Mouse (Mus musculus) heart, adult 2 months (tissue): Measurements from ENCODE around the gene Mmp1b. TPM values are rescaled to one million over a fixed set of nuclear protein-coding genes. Genes with fewer than 3 reads are reported as not detected.

Experiments
- DNase-seq, 2 experiments: peaks; one replicate each; pipeline ENCODE4 v3.0.0; 2021
- H3K27ac ChIP-seq: fragments of 200-600 bp; 2 replicates; pipeline ENCODE4 v1.8.1; 2022
- H3K27me3 ChIP-seq: fragments of 200-500 bp; 2 replicates; pipeline ENCODE4 v1.6.1; 2012; ENCODE audit warnings: mild to moderate bottlenecking, low read length, inconsistent platforms, mixed read lengths; ENCODE audit not compliant: control insufficient read depth, insufficient read depth
- H3K36me3 ChIP-seq: fragments of 200-500 bp; 2 replicates; pipeline ENCODE4 v1.6.1; 2012; ENCODE audit warnings: low read length, inconsistent platforms; ENCODE audit not compliant: control insufficient read depth, insufficient read depth
- H3K4me1 ChIP-seq: fragments of 200-500 bp; 2 replicates; pipeline ENCODE4 v1.6.1; 2011; ENCODE audit warnings: low read length; ENCODE audit not compliant: control insufficient read depth, insufficient read depth
- H3K4me3 ChIP-seq: fragments of 200-600 bp; 2 replicates; pipeline ENCODE4 v1.8.1; 2022
- H3K79me2 ChIP-seq: fragments of 200-500 bp; replicated peaks from 2 replicates; pipeline ENCODE4 v1.6.1; 2012; ENCODE audit warnings: mild to moderate bottlenecking, inconsistent platforms, low read length, moderate library complexity, mixed read lengths; ENCODE audit not compliant: control insufficient read depth, insufficient read depth
- H3K9ac ChIP-seq: fragments of 200-500 bp; 2 replicates; pipeline ENCODE4 v1.6.1; 2012; ENCODE audit warnings: low read depth, mild to moderate bottlenecking, control low read depth, inconsistent platforms, low read length, mixed read lengths
- CTCF ChIP-seq: fragments of 200-600 bp; IDR thresholded peaks from 2 replicates; pipeline ENCODE4 v1.8.1; 2022; ENCODE audit warnings: antibody characterized with exemption, mild to moderate bottlenecking, moderate library complexity
- EP300 ChIP-seq: fragments of 200-500 bp; IDR thresholded peaks from 2 replicates; pipeline ENCODE4 v1.6.1; 2011; ENCODE audit warnings: low read depth, low read length, control low read depth; ENCODE audit not compliant: insufficient read depth
- POLR2A ChIP-seq: fragments of 200-500 bp; IDR thresholded peaks from 2 replicates; pipeline ENCODE4 v1.6.1; 2011; ENCODE audit warnings: mild to moderate bottlenecking, low read depth, low read length, control low read depth; ENCODE audit not compliant: insufficient read depth
- WGBS: fragments of 180-500 bp; shearing (Covaris S2); methylation state at CpG from one replicate; pipeline ENCODE4 v1.1.7; 2018; 5-methylcytosine and 5-hydroxymethylcytosine counted together
- intact Hi-C: fragments of 180-260 bp; cut with DNase I; formaldehyde crosslinking; loops from one replicate; pipeline ENCODE4 v1.15.1; 2025
- polyA plus RNA-seq: library from polyadenylated mRNA; depleted of rRNA; stranded (reverse); fragments of >200 nt; gene quantifications from 2 replicates; pipeline ENCODE4 v1.2.3, GENCODE M21; 2012; rRNA removed
- total RNA-seq, 2 experiments: library from RNA; stranded (reverse); gene quantifications; 2 replicates each; pipeline ENCODE4 v1.2.3; 2021

Gene Mmp1b
- total and polyA plus RNA-seq, 3 experiments, result not detected

DNA sequence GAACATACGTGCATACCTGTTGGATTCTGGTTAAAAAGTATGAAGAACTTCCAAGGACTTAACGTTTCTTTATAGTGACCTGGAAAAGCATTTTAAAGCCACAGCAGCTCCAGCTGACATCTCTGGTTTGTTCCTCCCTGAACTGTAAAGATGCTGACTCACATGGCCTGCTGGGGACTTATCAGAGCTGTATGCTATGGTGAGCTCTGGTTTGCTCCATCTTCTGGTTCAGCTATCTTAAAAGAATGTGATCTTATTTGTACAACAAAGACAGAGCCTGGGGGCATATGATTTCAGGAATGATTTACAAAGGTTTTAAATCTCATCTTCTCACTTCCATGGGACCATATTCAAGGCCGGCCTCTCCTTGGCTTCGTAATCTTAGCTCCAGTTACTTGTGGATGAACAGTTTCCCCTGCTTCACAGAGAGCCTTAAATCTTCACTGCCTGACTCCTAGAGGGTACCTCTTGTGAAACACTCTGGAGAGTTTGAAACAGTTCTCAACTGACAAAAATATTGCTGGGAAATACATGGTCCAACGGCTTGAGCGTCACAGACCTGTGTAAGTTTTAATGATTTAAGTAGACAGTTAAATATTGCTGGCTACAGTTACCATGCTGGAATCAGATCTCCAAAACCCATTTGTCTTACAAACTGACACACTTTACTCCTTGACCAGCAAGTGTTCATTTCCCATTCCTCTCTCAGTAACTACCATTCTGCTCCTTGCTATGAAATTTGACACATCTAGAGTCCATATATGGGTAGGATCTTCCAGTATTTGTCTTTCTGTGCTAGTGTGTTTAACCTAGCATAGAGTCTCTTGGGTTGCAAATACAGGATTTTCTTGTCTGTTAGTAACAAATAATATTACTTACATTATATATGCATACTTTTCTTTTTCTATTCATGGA lies 51.8 kb downstream of the Mmp1b start:
- intact Hi-C loops, result no loop called here

DNA sequence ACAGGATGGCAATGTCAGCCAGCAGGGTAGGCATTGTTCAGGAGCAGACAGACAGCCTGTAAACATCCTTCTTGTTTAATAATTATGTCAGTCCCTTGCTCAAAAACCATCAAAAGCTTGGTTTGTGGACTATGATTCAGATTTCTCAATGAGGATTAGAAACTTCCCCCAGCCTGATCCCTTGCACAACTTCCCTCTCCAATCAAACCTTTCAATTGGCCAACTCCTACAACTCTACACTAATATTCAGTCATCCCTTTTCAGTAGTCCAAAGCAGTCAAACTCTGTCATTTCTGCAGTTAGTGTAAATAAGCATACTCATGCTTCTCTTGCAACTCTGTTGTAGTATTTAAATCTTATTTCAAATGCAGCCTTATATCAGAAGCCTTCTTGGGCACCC lies 56.0 kb downstream of the Mmp1b start:
- DNase-seq, result no peak
- TF ChIP-seq EP300, result no peak
- TF ChIP-seq POLR2A, result no peak
- TF ChIP-seq CTCF, result no peak
- no peak overlapping the region for H3K27ac ChIP-seq
- intact Hi-C loops, result no loop called here
- H3K4me3 ChIP-seq, result no peak overlapping the region
- H3K36me3 ChIP-seq, result no peaks in the 10 kb centered on the region
- H3K4me1 ChIP-seq, result no peaks in the 10 kb centered on the region
- H3K79me2 ChIP-seq, result no peaks in the 10 kb centered on the region
- H3K27me3 ChIP-seq, result no peaks in the 10 kb centered on the region
- no peak overlapping the region for H3K9ac ChIP-seq

More for the DNA sequence above, 51.8 kb downstream of the Mmp1b start:
- Histone ChIP-seq H3K4me1 (no peaks in the 10 kb centered on the region), H3K36me3 (no peaks in the 10 kb centered on the region), H3K9ac (no peak overlapping the region), H3K4me3 (no peak overlapping the region), H3K79me2 (no peaks in the 10 kb centered on the region), H3K27me3 (no peaks in the 10 kb centered on the region), H3K27ac (no peak overlapping the region)
- no peak for DNase-seq
- no peak for TF ChIP-seq CTCF
- WGBS, result 92% methylated on average over 5 of the region's 6 CpGs

Other genes starting within 250 kb of the Mmp1b start
- gene Dync2h1, start 203.6 kb downstream of the Mmp1b start, total RNA-seq, result 1 to 10 TPM; 1.3 to 1.4 TPM
- gene Dync2h1, start 203.6 kb downstream of the Mmp1b start, polyA plus RNA-seq, result 0.35 and 1.1 TPM in 2 replicates
- 10 to 100 TPM; 55.0 to 65.8 TPM for gene Dcun1d5, start 203.5 kb downstream of the Mmp1b start, total RNA-seq
- 14.3 and 18.6 TPM in 2 replicates for gene Dcun1d5, start 203.5 kb downstream of the Mmp1b start, polyA plus RNA-seq
- under 1 TPM; 0.16 to 0.44 TPM for gene Mmp13, start 115.5 kb downstream of the Mmp1b start, total RNA-seq
- 0.45 and 0.59 TPM in 2 replicates for gene Mmp13, start 115.5 kb downstream of the Mmp1b start, polyA plus RNA-seq
- under 1 TPM; 0.41 to 0.65 TPM for gene Mmp12, start 43.7 kb downstream of the Mmp1b start, total RNA-seq
- gene Mmp12, start 43.7 kb downstream of the Mmp1b start, polyA plus RNA-seq, result 0.20 and 0.49 TPM in 2 replicates
- under 1 TPM; 0.34 to 0.43 TPM for gene Mmp3, start 57.8 kb upstream of the Mmp1b start, total RNA-seq
- 2.4 and 5.8 TPM in 2 replicates for gene Mmp3, start 57.8 kb upstream of the Mmp1b start, polyA plus RNA-seq
- gene Mmp10, start 114.3 kb upstream of the Mmp1b start, total RNA-seq, result not detected
- gene Mmp10, start 114.3 kb upstream of the Mmp1b start, polyA plus RNA-seq, result not detected in 2 replicates
- gene Mmp8, start 170.4 kb upstream of the Mmp1b start, total RNA-seq, result under 1 TPM; 0.09 to 0.23 TPM
- 0.12 and 0.16 TPM in 2 replicates for gene Mmp8, start 170.4 kb upstream of the Mmp1b start, polyA plus RNA-seq
- under 1 TPM; 0.11 to 0.13 TPM for gene Mmp27, start 183.3 kb upstream of the Mmp1b start, total RNA-seq
- gene Mmp27, start 183.3 kb upstream of the Mmp1b start, polyA plus RNA-seq, result 0.15 and 0.21 TPM in 2 replicates
- not detected for gene Mmp20, start 240.2 kb upstream of the Mmp1b start, total RNA-seq
- gene Mmp20, start 240.2 kb upstream of the Mmp1b start, polyA plus RNA-seq, result not detected in 2 replicates